Mouse (Mus musculus): Measurements from ENCODE around the gene Trpc7.

Gene Trpc7

DNA sequence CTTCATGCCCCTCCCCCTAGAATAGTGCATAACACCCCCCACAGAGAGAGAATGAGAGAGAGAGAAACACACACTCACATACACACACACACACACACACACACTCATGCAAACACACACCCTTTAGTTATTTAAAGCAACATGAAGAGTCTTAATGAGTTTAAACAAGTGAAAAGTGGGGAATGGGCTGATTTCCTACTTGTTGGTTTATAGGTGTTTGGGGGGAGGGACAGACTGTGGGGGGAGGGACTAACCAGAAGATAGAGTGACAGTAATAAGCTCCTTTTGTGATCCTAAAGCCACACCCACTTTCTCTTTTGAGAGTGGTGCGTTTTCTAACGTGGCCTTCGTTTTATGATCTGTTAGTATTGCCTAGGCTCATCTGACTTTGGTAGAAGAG is at the start of gene Trpc7:
Trpc7 (minus strand) TSS at position 101 of the 400 bp plus-strand sequence.
- no peak for DNase-seq (ENCODE audit: low spot score)

DNA sequence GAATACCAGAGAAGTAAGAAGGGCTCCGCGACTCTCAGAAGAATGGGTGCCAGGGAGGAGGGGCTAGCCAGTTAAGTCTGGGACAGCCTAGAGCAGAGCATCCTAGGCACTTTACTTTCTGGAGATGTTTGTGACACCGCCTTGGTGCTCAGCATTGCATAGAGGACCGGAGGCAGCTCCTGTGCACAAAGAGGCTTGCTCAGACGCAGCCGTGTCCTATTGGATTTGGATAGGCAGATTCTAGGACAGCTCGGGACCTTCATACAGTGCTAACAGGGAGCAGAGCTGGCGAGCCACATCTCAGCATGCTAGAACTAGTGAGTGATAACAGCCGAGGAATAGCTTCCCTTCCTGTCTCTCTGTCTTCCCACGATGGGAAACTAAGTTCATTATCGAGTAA is 43.5 kb upstream of the Trpc7 start:
- no peak for DNase-seq (ENCODE audit: low spot score)

DNA sequence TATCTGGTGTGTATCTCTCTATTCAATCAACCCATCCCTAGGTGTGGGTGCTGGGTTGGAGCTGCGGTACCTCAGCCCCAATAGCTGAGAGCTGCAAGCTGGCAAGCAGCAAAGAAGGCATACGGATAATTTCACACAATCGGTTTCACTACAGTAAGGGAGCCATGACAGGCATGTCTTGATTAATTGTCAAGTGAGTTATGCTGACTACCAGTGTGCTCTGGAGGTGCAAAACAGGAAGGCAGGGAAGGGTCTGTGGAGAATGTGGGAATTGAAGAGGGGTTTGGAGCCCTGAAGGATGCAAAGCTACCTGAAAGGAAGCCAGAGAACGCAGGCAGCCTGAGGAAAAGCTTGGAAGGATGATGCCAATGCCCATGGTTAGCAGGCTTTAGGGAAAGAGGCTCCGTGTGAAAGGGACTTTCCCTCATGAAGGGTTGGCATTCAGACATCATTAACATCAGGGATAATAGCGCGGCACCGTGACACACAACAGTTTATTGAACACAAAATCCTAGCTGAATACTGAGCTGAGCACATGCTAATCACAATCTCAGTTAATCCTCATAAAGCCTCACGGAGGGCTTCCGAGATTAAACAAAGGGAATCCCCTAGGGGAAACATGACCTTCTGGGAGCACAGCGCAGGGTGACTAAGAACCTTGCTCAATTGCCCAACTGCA is 38.2 kb upstream of the Trpc7 start:
- peak; percentile 60 for DNase-seq (ENCODE audit: low spot score)

DNA sequence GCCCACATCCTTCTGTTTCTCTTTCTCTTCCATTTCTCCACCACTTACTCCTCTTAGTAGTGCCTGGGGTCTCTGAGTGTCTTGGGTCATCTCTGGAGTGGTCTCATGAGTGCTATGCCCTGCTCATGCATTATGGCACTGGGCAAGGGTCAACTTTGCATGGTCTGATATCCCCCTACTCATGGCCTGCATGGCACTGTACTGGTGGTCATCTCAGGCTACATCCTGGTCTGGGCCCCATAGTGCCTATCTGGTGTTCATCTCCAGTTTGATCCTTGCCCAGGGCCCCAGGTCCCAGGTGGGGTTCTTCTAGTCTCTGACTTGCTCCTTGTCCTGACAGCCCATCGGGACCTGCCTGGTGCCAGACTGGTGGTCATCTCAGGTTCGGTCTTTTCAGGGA is 34.6 kb upstream of the Trpc7 start:
- no peak for DNase-seq (ENCODE audit: low spot score)

DNA sequence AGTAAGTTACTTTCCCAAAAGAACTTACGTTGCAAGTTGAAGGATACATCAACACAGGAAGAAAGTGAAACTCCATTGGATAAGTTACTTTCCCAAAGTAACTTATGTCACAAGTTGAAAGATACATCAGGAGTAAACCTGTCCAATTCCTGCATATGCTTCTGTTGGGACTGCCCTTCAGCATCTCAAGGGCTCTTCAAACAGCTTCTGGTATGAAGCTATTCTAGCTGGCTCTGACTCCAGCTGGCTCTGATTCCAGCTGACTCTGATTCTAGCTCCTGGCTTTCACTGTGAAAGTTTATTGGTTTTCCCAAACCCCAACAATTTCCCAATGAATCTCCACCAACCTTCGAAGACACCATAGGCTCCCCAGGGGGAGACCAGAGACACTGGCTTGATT is 27.2 kb upstream of the Trpc7 start:
- DNase-seq (ENCODE audit: low spot score): no peak

DNA sequence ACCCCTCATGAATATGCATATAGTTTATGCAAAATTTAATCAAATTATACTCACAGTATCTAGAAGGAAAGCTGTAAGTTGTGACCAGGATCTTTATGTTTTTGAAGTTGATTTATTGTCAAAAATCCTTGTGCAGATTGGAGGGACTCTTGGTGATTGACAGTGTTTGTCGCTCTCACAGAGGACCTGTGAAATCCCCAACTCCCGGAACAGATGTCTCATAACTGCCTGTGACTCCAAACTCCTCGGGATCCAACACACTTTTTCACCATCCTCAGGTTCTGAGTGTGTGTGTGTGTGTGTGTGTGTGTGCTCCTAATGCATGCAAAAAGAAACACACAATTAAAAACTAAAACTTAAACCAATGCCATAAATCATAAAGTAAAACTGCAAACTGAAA is 25.5 kb upstream of the Trpc7 start:
- no peak for DNase-seq (ENCODE audit: low spot score)

DNA sequence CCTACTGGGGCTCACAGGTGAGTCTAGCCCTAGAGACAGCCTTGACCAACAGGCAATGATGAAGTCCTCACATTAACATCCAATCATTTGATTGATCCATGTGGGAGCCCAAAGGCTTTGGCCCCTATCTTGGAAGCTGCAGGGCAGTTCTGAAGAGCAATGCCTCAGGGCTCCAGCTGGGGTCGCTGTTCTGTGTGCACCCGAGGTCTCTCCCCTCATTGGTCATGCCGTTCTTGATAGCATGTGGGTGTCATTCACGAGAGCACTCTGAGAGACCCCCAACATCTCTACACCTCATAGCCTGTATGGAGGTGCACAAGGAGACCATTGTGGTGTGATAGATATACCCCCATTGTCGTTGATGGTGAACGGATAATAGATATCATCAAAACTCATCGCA is 18.9 kb upstream of the Trpc7 start:
- no peak for DNase-seq (ENCODE audit: low spot score)

DNA sequence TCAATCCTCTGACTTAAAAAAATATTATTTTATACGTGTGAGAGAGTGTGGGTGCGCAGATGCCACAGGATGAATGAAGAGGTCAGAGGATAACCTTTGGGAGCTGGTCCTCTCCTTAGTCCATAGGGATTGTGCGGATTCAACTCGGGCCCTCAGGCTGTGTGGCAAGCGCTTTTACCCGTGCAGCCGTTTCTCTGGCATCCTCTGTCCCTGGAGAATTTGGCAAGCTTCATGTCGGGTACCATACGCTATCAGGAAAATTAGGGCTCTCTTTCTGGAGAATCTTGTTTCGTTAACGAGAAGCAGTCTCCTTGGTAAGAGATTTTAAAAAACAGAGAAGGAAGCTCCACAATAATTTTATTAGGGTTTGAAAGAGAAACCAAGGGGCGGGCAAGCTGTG is 15.3 kb upstream of the Trpc7 start:
- DNase-seq (ENCODE audit: low spot score): no peak

DNA sequence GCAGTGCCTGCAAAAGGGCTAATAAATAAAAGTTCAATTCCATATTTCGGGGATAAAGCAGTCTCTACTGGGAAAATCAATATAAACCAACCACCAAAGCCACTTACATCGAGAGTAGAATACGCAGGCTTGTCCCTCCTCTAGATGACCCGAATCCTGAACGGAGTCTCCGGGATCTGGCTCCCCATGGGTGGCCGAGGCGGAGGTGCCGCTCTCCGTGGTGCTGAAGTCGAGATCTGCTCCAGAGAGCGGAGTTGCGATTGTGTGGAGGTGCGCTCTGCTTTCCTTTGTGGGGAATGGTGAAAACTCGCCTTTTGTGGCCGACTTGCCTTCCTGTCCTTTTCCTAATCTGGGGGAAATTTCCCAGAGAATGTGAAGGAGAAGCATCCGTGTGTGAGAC is 407 bp downstream of the Trpc7 start:
- peak; percentile 83 for DNase-seq (ENCODE audit: low spot score)

DNA sequence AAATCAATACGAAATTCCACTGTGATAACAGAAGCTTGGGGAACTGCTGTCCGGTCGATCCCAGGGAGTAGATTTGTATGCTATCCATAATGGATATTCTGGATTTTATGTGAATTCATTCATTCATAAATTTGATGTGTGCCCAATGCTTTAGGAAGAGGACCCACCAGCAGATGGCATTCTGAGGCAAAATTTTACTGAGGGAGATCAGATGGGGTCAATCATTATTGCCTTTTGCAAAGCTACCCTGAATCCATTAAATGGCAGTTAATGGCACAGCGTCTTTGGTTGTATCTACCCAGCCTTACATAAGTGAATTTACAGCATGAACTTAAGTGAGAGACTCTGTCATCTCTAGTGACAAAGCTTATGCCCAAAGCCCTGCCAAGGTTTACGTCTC is 1.2 kb downstream of the Trpc7 start:
- DNase-seq (ENCODE audit: low spot score): no peak

DNA sequence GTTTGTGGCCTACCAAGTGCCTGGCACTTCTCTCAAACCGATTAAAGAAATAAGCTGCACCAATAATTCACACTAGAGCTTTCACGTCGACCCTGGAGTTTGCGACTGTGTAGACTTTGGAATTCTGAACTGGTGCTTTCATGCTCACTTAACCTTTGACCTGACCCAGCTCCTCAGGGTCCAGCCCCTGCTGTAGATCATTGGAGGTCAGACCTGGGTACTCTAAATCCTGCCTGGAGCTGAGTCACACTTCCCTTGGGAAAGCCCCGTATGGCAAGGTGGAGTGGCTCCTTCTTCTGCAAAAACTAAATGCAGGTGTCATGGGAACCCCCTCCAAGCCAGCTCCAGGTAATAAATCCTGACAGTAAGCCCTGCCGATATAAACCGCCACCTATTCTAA is 5.9 kb downstream of the Trpc7 start:
- DNase-seq (ENCODE audit: low spot score): no peak

DNA sequence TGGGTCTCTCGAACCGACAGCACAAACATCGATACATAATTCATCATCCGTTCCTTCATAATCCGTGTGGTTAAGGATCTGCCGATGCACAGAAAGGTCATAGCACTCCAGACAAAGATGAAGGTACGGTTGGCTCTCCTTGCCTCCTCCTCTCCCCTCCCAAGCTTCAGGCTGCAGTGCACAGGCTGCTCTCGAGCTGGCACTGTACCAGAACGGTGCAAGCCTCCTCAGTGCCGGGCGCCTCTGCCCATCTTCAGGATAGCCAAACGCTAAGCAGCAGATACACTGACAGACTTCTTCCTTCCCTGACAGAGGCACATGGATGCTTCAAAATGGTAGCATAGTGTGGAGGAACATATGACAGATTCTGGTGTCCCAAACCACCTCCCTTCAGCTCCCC is 12.9 kb downstream of the Trpc7 start:
- no peak for DNase-seq (ENCODE audit: low spot score)

DNA sequence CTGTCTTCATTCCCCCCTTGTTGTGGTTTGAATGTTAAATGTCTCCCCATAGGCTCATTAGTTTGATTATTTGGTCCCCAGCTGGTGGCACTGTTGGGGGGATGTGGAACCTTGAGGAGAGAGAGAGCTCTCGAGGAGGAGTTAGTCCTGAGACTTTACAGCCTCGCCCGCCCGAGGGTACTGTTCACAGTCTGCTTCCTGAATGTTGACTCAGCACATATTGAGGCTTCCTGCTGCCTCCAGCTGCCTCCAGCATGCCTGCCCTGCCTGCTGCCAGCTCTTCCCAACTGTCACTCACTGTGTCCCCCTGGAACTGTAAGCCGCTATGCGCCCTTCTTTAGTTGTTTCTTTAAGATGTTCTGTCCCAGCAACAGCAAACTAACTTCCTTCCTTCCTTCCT is 31.2 kb downstream of the Trpc7 start:
- DNase-seq (ENCODE audit: low spot score): no peak

DNA sequence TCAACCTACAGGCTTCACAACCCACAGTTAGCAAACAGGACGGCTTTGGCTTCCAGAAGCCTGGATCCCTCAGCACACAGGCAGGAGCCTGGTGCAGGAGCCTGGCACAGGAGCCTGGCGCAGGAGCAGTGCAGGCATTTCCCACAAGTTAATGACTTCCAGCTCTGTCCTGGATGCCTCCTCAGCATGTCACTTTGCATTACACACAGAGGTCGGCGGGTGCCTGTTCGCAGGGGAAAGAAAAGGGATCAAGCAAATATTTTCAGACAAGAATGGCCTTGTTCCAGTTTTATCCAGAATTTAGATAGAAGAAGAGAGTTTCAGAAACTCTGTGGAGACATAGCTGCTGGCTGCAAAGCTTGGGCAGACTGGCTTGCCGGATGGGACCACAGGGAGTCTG is 33.8 kb downstream of the Trpc7 start:
- no peak for DNase-seq (ENCODE audit: low spot score)

DNA sequence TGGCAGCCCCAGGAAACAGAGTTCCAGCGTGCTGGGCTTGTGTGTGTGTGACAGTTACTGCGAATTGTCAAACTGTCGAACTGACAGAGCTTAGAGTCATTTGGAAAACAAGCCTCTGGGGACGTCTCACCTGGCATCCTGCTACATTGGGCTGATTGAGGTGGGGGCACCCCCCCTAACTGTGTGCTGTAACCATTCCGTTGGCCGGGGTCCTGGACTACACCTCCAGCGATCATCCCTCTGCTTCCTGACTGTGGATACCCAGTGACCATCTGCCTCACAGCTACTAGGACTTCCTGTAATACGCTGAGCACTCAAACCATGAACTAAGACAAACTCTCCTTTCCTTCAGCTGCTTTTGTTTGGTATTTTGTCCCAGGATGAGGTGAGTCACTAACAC is 41.3 kb downstream of the Trpc7 start:
- no peak for DNase-seq (ENCODE audit: low spot score)

DNA sequence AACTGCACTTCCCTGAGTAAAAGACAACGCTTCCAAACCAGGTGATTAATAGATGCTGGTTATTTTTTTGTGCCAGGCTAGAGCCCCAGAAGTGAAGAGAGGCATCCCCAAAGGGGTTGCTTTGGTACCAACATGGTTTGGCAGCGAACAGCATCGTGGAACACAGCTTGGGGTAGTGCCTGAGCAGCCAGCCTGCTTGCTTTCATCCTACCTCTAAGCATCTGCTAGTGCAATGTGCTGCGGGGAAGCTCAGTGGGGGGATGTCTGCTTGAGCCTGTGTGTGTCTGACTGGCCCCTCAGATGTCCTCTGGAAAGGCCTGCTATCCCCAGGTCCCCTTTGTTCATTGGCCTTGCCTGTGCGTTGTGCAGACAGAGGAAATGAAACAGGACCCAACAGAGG is 42.4 kb downstream of the Trpc7 start:
- DNase-seq (ENCODE audit: low spot score): no peak

DNA sequence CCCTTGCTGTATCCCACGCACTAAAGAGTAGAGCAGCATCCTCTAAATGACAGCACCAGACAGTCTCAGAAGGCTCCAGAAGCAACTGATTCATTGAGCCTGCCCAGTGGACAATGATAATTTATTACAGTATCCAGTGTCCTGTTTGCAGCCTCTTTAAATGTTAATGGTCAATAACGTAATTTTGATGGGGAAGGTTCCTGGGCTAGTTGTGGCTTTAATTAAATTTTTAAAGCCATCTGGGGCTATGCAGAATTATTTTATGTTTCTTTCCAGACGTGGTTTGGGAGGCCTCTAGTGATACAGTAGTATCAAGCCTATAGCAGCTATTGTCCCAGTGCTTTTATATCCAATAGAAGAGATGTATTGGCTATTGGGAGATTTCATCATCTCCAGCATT is 49.9 kb downstream of the Trpc7 start:
- DNase-seq (ENCODE audit: low spot score): no peak

DNA sequence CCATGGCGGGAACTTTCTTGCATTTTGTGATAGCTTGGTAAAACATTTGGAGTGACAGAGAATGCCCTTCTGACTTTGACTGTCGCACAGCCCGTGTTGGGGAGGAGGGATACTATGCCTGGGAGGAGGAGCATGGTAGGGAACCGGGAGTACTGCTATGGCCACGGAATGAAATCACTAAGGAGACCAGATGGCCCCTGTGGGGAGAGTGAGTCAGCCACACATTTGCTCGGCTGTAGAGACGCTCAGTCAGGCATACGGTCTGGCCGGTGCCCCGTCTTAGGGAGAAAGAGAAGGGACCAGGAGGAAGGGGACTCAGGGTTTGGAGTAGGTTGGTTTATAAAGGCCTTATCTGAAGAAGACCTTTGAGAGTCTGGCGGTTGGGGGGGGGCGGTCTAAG is 80.3 kb downstream of the Trpc7 start:
- DNase-seq (ENCODE audit: low spot score): no peak

DNA sequence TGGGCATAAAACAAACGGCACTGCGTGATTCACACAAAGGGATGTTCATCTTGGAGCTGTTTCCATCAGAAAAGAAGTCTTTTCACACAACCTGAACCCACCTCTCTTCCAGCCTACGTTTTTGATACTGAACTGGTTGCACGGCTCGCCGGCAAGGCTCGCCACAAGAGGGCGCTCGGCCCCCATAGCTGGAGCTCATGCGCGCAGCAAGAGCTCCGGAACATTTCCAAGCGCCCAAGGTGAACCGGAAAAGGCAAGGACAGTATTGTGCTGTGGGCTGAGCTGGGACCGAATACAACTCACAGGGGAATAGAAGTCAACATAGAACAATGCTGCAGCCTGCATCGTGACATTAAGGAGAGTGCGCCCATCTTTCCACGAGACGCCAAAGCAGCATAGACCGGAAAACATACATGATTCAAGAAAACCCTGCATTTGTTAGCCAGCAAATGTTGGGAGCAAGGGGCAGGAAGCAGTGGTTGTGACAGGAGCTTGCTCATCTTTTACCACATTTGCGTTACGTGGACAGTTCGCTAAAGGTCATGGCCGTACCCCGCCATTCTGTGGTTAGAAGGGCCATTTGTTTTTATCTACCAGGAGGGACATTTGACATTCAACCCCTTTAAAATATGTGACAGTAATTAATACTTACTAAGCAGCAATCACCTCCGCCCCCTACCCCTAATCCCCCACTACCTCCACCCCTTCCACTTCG is 88.9 kb downstream of the Trpc7 start:
- DNase-seq (ENCODE audit: low spot score): peak; percentile 94

DNA sequence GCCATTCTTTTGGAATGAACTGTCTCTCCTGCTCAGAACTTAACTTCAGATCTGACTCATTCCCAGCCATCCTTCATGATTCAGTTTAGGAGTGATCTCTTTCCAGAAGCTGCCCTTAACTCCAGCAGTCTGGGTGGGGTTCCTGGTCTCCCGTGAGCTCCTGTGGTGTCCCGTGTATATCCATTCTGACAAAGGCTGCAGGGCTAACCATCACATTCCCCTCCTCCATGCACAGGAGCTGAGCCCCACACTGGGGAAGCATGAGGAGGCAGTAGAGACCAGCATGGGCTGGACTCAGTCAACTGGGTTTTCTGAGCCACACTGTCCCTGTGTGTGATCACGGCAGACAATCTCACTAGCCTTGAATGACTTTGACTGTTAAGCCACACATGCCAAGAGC is 90.7 kb downstream of the Trpc7 start:
- DNase-seq (ENCODE audit: low spot score): no peak

DNA sequence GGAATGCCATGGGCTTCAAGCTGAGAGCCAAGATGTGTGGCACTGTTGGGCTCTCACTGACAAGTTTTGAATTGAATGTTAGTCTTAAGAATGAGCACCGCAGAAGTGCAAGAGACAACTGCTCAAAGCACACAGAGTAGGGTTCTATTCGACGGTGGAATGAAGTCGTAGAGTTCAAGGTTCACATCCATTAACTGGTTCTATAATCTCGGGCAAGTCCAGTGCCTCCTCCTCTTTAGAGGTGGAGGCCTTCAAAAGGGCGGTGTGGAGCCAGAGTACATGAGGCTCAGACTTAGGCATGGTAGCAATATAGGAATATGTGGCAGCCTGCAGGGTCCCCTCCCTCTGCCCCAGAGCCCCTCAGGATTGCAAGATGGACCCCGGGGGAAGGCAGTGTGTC is 98.3 kb downstream of the Trpc7 start:
- no peak for DNase-seq (ENCODE audit: low spot score)

DNA sequence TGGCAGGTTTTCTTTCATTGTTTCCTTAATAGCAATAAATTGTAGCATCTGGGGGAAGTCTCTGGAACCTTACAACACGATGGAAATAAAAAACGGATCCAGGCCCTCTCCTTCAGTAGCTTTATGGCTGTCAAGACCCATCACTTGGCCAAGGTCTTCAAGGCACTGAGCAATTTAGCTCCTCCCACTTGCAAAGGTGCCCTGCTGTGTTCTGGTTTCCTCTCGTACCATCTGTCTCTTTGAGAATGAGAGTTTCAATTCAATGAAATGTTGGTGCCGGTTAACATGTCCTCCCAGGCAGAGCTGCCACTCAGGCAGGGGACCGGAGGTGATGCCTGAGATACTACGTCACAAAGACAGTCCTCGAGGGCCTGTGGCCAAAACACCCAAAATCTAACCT is 100.3 kb downstream of the Trpc7 start:
- DNase-seq (ENCODE audit: low spot score): no peak

DNA sequence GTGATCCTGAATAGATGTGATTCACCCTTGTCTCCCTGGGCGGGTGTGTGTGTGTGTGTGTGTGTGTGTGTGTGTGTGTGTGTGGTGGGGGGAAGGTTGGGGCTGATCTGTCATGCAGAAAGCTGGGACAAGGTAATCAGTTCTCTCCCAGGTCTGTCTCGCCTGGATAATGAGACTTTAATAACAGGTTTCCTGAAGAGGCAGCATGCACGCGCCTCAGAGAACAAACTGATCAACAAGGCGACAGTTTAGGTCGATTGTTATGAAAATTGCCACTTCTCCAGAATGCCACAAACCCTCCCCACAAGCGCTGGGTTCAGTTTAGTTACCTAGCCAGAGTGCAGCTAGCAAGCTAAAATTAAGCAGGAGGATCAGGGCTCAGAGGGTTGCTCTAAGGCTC is 101.4 kb downstream of the Trpc7 start:
- no peak for DNase-seq (ENCODE audit: low spot score)

DNA sequence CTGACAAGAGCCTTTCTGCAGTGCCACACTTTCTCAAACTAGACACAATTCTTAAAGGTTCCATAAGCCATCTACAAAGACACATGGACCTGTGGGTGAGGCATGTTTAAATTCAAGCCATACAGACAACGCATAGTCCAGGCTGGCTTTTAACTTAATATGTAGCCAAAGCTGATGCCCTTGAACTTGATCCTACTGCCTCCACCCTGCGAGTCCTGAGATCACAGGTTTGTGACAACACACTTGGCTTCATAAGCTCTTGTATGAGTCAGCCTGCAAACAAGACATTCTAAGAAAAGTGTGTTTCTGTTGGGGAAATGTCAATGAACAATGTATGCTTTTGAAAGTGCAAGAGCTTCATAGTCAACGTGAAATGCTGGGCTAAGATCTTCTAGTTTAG is 102.9 kb downstream of the Trpc7 start:
- DNase-seq (ENCODE audit: low spot score): no peak

Data from retina, embryonic 14.5 days (tissue).